ENCODE assay signal across 20 mouse cellular contexts in the genomic region with DNA sequence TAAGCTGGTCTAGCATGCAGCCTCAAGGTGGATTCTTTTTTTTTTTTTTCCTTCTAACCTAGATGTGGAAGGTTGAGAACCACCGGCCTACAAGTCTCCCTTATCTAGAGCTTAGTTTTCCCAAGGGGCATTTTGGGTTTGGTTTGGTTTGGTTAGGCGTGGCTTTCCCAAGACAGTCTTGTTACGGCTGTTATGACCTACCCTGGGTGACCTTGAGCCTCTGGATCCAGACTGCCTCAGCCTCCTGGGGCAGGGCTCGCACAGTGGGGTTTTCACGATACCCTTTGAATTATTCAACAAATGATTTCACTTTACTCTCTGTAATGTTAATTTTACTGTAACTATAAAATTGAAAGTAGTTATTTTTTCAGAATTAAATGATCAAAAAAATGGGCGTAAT. TPM values are rescaled to one million over a fixed set of nuclear protein-coding genes. Genes with fewer than 3 reads are reported as not detected.
"Had no signal": no experiment of that assay in that cellular context is flagged by ENCODE, and none has a peak within 500 bp of the region (broad histone marks: within the 10 kb centered on the region; RNA-seq: fewer than 3 reads in every experiment).

No protein-coding gene starts in this region.

- ATAC-seq: midbrain, embryonic 16.5 days had no signal

- DNase-seq: lung, adult 18-20 months; lung, embryonic 14.5 days; lung, postnatal 10 days; lung, postnatal 4 days; midbrain, embryonic 14.5 days; retina, postnatal 1 day; right cerebral cortex, adult 18-20 months; right cerebral cortex, postnatal 25 days; right cerebral cortex, postnatal 4 days; spleen, adult 18-20 months; thymus, adult 18-20 months; thymus, postnatal 25 days; thymus, postnatal 4 days had no signal

- H3K27ac ChIP-seq: midbrain, embryonic 10.5 days; midbrain, embryonic 12.5 days; neural tube, embryonic 13.5 days; neural tube, embryonic 15.5 days had no signal

- H3K9ac ChIP-seq: lung, embryonic 14.5 days; midbrain, embryonic 12.5 days; neural tube, embryonic 13.5 days; neural tube, embryonic 15.5 days had no signal

- H3K27me3 ChIP-seq: neural tube, embryonic 13.5 days; neural tube, embryonic 15.5 days had no signal

- H3K4me3 ChIP-seq: midbrain, embryonic 10.5 days; midbrain, embryonic 12.5 days; myocyte; neural tube, embryonic 13.5 days; neural tube, embryonic 15.5 days had no signal

- H3K4me2 ChIP-seq: lung, embryonic 14.5 days; midbrain, embryonic 12.5 days; neural tube, embryonic 13.5 days; neural tube, embryonic 15.5 days had no signal

- H3K9me3 ChIP-seq: midbrain, embryonic 10.5 days; midbrain, embryonic 12.5 days; neural tube, embryonic 13.5 days; neural tube, embryonic 15.5 days had no signal

- H3K4me1 ChIP-seq: midbrain, embryonic 10.5 days; neural tube, embryonic 13.5 days had no signal

RNA-seq across cellular contexts. Expression of a gene that starts 17.5 kb away (rescaled TPM):
- total RNA-seq: megakaryocyte-erythroid progenitor cell, adult 5-6 weeks had no signal

RNA-seq across cellular contexts. Expression of a gene that starts 31.9 kb away (rescaled TPM):
- total RNA-seq: megakaryocyte-erythroid progenitor cell, adult 5-6 weeks had no signal
